Mouse (Mus musculus): ENCODE measurements around the gene Rasa3. TPM values are rescaled to one million over a fixed set of nuclear protein-coding genes. Genes with fewer than 3 reads are reported as not detected.

Gene Rasa3
- total and polyA plus RNA-seq, 3 experiments: 22.4 to 28.0 TPM; not detected in 1

DNA sequence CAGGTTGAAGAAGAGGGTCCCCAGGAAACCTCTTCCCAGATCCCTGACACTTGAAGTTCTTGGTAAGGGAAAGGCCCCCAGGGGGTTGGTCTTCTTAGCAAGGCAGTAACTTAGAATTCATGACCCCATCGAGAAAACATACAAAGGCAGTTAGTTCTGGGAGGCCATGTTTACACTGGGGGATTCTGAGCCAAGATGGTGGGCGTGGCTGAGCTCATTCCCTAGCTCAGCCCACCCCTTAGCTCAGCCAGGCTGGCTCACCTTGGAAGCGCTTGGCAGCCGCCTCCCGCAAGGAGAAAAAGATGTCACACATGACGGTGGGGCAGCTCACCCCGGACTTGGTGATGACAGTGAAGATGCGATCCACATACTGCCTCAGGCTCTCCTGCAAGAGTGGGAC is 92.8 kb downstream of the Rasa3 start:
- H3K79me2 ChIP-seq (ENCODE audit: control insufficient read depth, insufficient read depth, low read length, poor library complexity): no peaks in the 10 kb centered on the region
- no peaks in the 10 kb centered on the region for H3K27me3 ChIP-seq (ENCODE audit: control insufficient read depth in 1 of 2, insufficient read depth in 2 of 2, low read length in 2 of 2)
- no peaks in the 10 kb centered on the region for H3K4me1 ChIP-seq (ENCODE audit: control insufficient read depth in 1 of 2, insufficient read depth in 2 of 2, low read length in 2 of 2)
- no peak overlapping the region for H3K4me3 ChIP-seq (ENCODE audit: control insufficient read depth in 1 of 2, insufficient read depth in 1 of 2, low read depth in 2 of 2, low read length in 2 of 2)
- no peak for TF ChIP-seq POLR2A (IDR thresholded peaks at IDR 0.05; ENCODE audit: control insufficient read depth in 1 of 2, insufficient read depth in 1 of 2, low read depth in 1 of 2, low read length in 2 of 2, poor library complexity in 1 of 2)
- TF ChIP-seq ZC3H11A (IDR thresholded peaks at IDR 0.05; ENCODE audit: low read depth, low read length): no peak
- no peak for TF ChIP-seq EP300 (IDR thresholded peaks at IDR 0.05; ENCODE audit: low read depth in 1 of 2, low read length in 2 of 2)
- TF ChIP-seq KAT2A (conservative IDR thresholded peaks at IDR 0.05; ENCODE audit: low read depth, low read length): no peak
- no peak for DNase-seq (ENCODE audit: low read depth, low spot score)
- H3K9ac ChIP-seq (ENCODE audit: control insufficient read depth, low read depth, low read length, poor library complexity, severe bottlenecking): no peak overlapping the region
- H3K36me3 ChIP-seq (ENCODE audit: control insufficient read depth in 1 of 2, insufficient read depth in 2 of 2, low read length in 2 of 2): peaks cover 0 to 4% of the 10 kb centered on the region in 2 experiments; a peak in 1 of 4 replicates
- no peaks in the 10 kb centered on the region for H3K9me3 ChIP-seq (replicated peaks; ENCODE audit: insufficient read depth, low read length)
- no peak overlapping the region for H3K27ac ChIP-seq (ENCODE audit: control insufficient read depth, low read depth, low read length)

DNA sequence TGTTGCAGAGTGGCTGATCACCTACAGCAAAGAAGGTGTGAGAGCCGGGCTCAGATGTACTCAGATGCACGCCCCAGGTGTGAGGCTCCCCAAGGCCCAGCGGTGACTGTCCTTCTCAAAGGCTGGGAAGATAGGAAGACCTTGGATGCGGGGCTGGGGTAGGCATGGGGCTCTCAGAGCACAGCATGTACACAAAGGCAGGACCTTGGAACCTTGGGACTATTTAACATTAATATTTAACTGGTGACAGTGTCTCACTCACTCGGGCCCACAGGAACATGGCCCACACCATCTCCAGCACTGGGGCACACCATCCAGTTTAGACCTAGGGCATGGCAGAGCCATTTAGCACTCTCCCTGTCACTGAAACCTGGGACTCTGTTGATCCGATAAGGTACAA is 99.5 kb downstream of the Rasa3 start:
- no peaks in the 10 kb centered on the region for H3K4me1 ChIP-seq (ENCODE audit: control insufficient read depth in 1 of 2, insufficient read depth in 2 of 2, low read length in 2 of 2)
- DNase-seq (ENCODE audit: low read depth, low spot score): no peak
- H3K27me3 ChIP-seq (ENCODE audit: control insufficient read depth in 1 of 2, insufficient read depth in 2 of 2, low read length in 2 of 2): no peaks in the 10 kb centered on the region
- no peak overlapping the region for H3K27ac ChIP-seq (ENCODE audit: control insufficient read depth, low read depth, low read length)
- no peak overlapping the region for H3K9ac ChIP-seq (ENCODE audit: control insufficient read depth, low read depth, low read length, poor library complexity, severe bottlenecking)
- H3K79me2 ChIP-seq (ENCODE audit: control insufficient read depth, insufficient read depth, low read length, poor library complexity): no peaks in the 10 kb centered on the region
- H3K9me3 ChIP-seq (replicated peaks; ENCODE audit: insufficient read depth, low read length): no peaks in the 10 kb centered on the region
- TF ChIP-seq ZNF384 (IDR thresholded peaks at IDR 0.05; ENCODE audit: low read depth, low read length) (no peak), ELF1 (IDR thresholded peaks at IDR 0.05; ENCODE audit: low read depth, low read length) (no peak), ZMIZ1 (IDR thresholded peaks at IDR 0.05; ENCODE audit: low read depth, low read length) (no peak), ZC3H11A (IDR thresholded peaks at IDR 0.05; ENCODE audit: low read depth, low read length) (no peak)
- H3K4me3 ChIP-seq (ENCODE audit: control insufficient read depth in 1 of 2, insufficient read depth in 1 of 2, low read depth in 2 of 2, low read length in 2 of 2): no peak overlapping the region
- peaks cover 0 to under 1% of the 10 kb centered on the region in 2 experiments; a peak in 1 of 4 replicates for H3K36me3 ChIP-seq (ENCODE audit: control insufficient read depth in 1 of 2, insufficient read depth in 2 of 2, low read length in 2 of 2)

DNA sequence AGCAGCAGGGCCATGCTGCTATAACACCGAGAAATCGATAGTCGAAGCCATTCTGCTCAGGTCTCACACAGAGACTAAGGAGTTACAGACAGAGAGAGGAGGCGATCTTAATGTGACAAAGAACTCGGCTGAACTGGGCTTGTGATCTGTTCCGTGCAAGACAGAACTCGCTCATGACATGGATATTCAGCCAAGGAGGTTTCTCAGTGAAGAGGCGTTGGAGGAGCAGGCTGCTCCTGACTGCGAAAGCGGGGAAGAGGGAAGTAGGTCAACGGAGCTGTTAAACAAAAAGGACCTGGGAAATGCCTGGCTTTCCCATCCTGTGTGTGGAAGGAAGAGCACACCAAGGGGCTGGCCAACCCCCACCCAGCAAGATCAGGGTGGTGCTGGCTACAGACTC is 105.4 kb downstream of the Rasa3 start:
- H3K9me3 ChIP-seq (replicated peaks; ENCODE audit: insufficient read depth, low read length): no peaks in the 10 kb centered on the region
- no peak overlapping the region for H3K9ac ChIP-seq (ENCODE audit: control insufficient read depth, low read depth, low read length, poor library complexity, severe bottlenecking)
- H3K36me3 ChIP-seq (ENCODE audit: control insufficient read depth in 1 of 2, insufficient read depth in 2 of 2, low read length in 2 of 2): no peaks in the 10 kb centered on the region
- DNase-seq (ENCODE audit: low read depth, low spot score): no peak
- TF ChIP-seq USF2 (IDR thresholded peaks at IDR 0.05; ENCODE audit: borderline replicate concordance in 1 of 2, insufficient read depth in 1 of 2, low read depth in 1 of 2, low read length in 2 of 2) (no peak), HCFC1 (IDR thresholded peaks at IDR 0.05; ENCODE audit: low read depth, low read length) (no peak), MAFK (IDR thresholded peaks at IDR 0.05; ENCODE audit: borderline replicate concordance, low read depth, low read length) (no peak), USF1 (IDR thresholded peaks at IDR 0.05; ENCODE audit: low read depth, low read length) (no peak), CHD2 (IDR thresholded peaks at IDR 0.05; ENCODE audit: low read length) (no peak), GABPA (IDR thresholded peaks at IDR 0.05; ENCODE audit: low read depth, low read length) (no peak), GATA1 (IDR thresholded peaks at IDR 0.05; ENCODE audit: low read depth, low read length) (no peak), UBTF (IDR thresholded peaks at IDR 0.05; ENCODE audit: borderline replicate concordance, insufficient read depth, low read depth, low read length) (no peak), MXI1 (IDR thresholded peaks at IDR 0.05; ENCODE audit: low read depth, low read length) (no peak), ELF1 (IDR thresholded peaks at IDR 0.05; ENCODE audit: low read depth, low read length) (no peak), POLR2AphosphoS5 (IDR thresholded peaks at IDR 0.05; ENCODE audit: borderline replicate concordance, low read depth, low read length) (no peak), RAD21 (IDR thresholded peaks at IDR 0.05; ENCODE audit: low read depth, low read length) (no peak)
- H3K79me2 ChIP-seq (ENCODE audit: control insufficient read depth, insufficient read depth, low read length, poor library complexity): no peaks in the 10 kb centered on the region
- no peak overlapping the region for H3K4me3 ChIP-seq (ENCODE audit: control insufficient read depth in 1 of 2, insufficient read depth in 1 of 2, low read depth in 2 of 2, low read length in 2 of 2)
- no peak overlapping the region for H3K27ac ChIP-seq (ENCODE audit: control insufficient read depth, low read depth, low read length)
- no peaks in the 10 kb centered on the region for H3K4me1 ChIP-seq (ENCODE audit: control insufficient read depth in 1 of 2, insufficient read depth in 2 of 2, low read length in 2 of 2)
- H3K27me3 ChIP-seq (ENCODE audit: control insufficient read depth in 1 of 2, insufficient read depth in 2 of 2, low read length in 2 of 2): no peaks in the 10 kb centered on the region

All from MEL (cell line).